Mouse (Mus musculus): ENCODE data around the gene Uqcc3. TPM values are rescaled to one million over a fixed set of nuclear protein-coding genes. Genes with fewer than 3 reads are reported as not detected.
A peak's percentile ranks its signal among the peaks of the same experiment; 100 is the strongest.
"Not testable (repeated sequence)": the region's sequence is repeated elsewhere in the genome, so short reads cannot be mapped to it uniquely, and the experiment has no call there.

Gene Uqcc3
- polyA plus RNA-seq, 1 experiment: 84.6 TPM

DNA sequence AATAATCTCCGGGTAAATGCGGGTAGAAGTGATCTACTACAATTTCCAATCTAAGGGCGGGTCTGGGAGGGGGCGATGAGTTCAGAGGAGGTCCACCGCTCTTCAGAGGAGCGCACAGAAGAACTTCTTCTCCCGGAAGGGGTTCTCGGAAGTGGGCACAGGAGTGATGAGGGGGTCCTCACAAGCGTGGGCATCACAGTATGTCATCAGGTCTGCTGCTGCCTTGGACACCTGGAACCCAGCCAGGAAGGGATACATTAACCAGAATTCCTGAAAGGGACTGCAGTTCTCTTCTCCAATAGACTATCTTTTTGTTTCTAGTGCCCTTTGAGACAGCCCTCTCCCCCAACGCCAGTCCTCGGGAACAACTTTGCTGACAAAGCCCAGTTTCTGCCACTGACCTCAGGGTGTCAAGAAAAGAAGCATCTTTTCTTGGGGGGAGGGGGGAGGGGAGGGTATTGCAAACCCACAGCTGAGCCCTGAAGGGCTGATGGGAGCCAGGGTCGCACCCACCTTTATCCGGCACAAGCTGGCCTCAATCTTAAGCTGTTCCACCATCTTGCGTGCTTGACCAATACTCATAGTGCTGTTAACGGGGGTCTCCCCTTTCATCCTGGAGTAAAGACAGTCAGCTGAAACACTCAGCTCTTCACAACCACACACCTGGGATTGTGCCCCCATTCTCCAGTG, 42.5 kb downstream of the Uqcc3 start:
- TF ChIP-seq FLI1 (IDR thresholded peaks at IDR 0.05; ENCODE audit: low read length): no peak
- no peak for TF ChIP-seq GATA1 (IDR thresholded peaks at IDR 0.05; ENCODE audit: borderline replicate concordance, low read length)
- peak overlapping the region; percentile 93 for H3K4me3 ChIP-seq (replicated peaks)
- no peaks in the 10 kb centered on the region for H3K27me3 ChIP-seq (replicated peaks)
- no peaks in the 10 kb centered on the region for H3K9me3 ChIP-seq
- peaks cover 58% of the 10 kb centered on the region for H3K4me1 ChIP-seq
- H3K36me3 ChIP-seq (replicated peaks; ENCODE audit: low read length): peaks cover 59% of the 10 kb centered on the region

GRCm38 (mm10) chr19:8837251-8837791, 43.4 kb downstream of the Uqcc3 start, which contains the start of gene Bscl2:
Gene Bscl2 (plus strand): TSS chr19:8837467.
- TF ChIP-seq GATA1 (IDR thresholded peaks at IDR 0.05; ENCODE audit: borderline replicate concordance, low read length): no peak
- peaks cover 60% of the 10 kb centered on the region for H3K36me3 ChIP-seq (replicated peaks; ENCODE audit: low read length)
- H3K4me1 ChIP-seq: peaks cover 58% of the 10 kb centered on the region
- H3K9me3 ChIP-seq: no peaks in the 10 kb centered on the region
- H3K27me3 ChIP-seq (replicated peaks): no peaks in the 10 kb centered on the region
- peak within 1 kb of the TSS; percentile 93 for H3K4me3 ChIP-seq (replicated peaks)

DNA sequence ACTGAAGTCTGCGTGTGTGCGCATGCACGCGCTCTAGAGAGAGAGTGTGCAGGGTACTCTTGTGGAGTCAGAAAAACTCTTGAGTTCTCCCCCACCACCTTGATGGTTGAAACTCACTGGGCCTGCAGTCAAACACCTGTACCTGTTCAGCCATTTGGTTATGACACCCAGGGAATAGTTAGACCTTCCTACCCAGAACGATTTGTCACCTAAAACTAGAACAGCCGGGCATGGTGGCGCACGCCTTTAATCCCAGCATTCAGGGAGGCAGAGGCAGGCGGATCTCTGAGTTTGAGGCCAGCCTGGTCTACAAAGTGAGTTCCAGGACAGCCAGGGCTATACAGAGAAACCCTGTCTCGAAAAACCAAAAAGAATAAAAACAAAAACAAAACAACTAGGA, 44.4 kb downstream of the Uqcc3 start:
- H3K4me3 ChIP-seq (replicated peaks); H3K27me3 ChIP-seq (replicated peaks); H3K9me3 ChIP-seq: not testable (repeated sequence)
- peaks cover 61% of the 10 kb centered on the region for H3K36me3 ChIP-seq (replicated peaks; ENCODE audit: low read length)
- peaks cover 48% of the 10 kb centered on the region for H3K4me1 ChIP-seq

DNA sequence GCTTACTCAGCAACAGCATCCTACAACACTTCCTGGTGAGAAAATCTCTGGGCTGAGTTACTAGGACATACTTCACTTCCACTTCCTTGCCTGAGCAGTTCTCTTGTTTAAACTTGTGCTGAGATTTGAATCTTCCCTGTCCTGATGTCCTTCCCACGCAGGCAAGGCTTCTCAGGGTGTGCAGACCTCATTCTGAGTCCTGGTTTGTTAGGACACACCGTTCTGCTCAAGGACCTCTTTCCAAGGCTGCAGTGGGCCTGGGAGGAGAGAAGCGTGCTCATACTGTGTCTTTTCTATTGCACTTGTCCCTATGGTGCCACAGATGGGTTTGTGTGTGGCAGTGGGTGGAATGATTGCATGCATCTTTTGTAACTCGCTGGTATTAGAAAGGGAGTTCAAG, 47.8 kb downstream of the Uqcc3 start:
- no peak for TF ChIP-seq GATA1 (IDR thresholded peaks at IDR 0.05; ENCODE audit: borderline replicate concordance, low read length)
- TF ChIP-seq FLI1 (IDR thresholded peaks at IDR 0.05; ENCODE audit: low read length): no peak

DNA sequence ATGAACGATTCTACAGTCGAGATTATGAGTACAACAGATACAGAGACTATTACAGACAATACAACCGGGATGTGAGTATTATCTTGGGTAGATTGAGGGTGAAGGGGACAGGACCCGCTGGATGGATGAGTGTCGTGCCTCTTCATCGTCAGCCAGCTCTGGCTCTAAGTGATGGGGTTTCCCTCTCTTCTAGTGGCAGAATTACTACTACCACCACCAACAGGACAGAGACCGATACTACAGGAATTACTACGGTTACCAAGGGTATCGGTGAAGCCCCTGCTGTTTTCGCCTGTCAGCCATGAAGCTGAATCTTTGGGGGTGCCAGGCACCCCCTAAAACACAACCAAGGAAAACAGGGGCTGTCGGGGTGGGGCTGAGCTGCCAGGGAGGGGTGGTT, 49.5 kb downstream of the Uqcc3 start:
- Histone ChIP-seq H3K9me3 (no peaks in the 10 kb centered on the region), H3K36me3 (replicated peaks; ENCODE audit: low read length) (peaks cover 99% of the 10 kb centered on the region), H3K27me3 (replicated peaks) (no peaks in the 10 kb centered on the region), H3K4me3 (replicated peaks) (no peak overlapping the region), H3K4me1 (peaks cover 20% of the 10 kb centered on the region)
- TF ChIP-seq GATA1 (IDR thresholded peaks at IDR 0.05; ENCODE audit: borderline replicate concordance, low read length): no peak

More for the DNA sequence above, 47.8 kb downstream of the Uqcc3 start:
- Histone ChIP-seq H3K4me1 (peaks cover 28% of the 10 kb centered on the region), H3K27me3 (replicated peaks) (no peaks in the 10 kb centered on the region), H3K9me3 (no peaks in the 10 kb centered on the region), H3K36me3 (replicated peaks; ENCODE audit: low read length) (peaks cover 83% of the 10 kb centered on the region), H3K4me3 (replicated peaks) (peak overlapping the region; percentile 28)

DNA sequence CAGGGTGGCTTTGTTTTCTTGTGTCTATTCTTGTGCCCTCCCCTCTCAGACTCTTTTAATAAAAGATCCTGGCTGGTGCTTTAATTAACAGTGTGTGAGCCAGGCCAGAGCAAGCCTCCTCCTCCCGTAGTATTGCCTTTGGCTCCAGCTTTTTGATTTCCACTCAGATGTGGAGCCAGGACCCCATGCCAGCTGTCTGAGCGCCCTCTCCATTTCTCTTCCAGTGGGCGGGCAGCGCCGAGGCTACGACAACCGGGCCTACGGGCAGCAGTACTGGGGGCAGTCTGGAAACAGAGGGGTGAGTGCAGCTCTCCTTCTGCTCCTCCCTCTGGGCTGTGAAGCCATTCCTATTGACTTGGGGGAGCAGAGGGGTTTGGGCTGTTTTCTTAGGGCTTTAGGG, 50.1 kb downstream of the Uqcc3 start:
- peaks cover 20% of the 10 kb centered on the region for H3K4me1 ChIP-seq
- H3K9me3 ChIP-seq: no peaks in the 10 kb centered on the region
- peaks cover 99% of the 10 kb centered on the region for H3K36me3 ChIP-seq (replicated peaks; ENCODE audit: low read length)
- TF ChIP-seq GATA1 (IDR thresholded peaks at IDR 0.05; ENCODE audit: borderline replicate concordance, low read length) (no peak), FLI1 (IDR thresholded peaks at IDR 0.05; ENCODE audit: low read length) (no peak)
- no peak overlapping the region for H3K4me3 ChIP-seq (replicated peaks)
- H3K27me3 ChIP-seq (replicated peaks): no peaks in the 10 kb centered on the region

Other genes starting within 250 kb of the Uqcc3 start
- 0.02 TPM in 1 of 2 replicates, not detected in the other for gene Chrm1, start 217.1 kb downstream of the Uqcc3 start, polyA plus RNA-seq (2012; ENCODE audit: insufficient read depth, low replicate concordance)
- gene Slc3a2, start 157.6 kb downstream of the Uqcc3 start, polyA plus RNA-seq (2012; ENCODE audit: insufficient read depth, low replicate concordance): 139 and 161 TPM in 2 replicates
- gene Wdr74, start 145.1 kb downstream of the Uqcc3 start, polyA plus RNA-seq (2012; ENCODE audit: insufficient read depth, low replicate concordance): 3.7 and 16.5 TPM in 2 replicates
- 0.86 TPM in 1 of 2 replicates, not detected in the other for gene 1700092M07Rik, start 140.2 kb downstream of the Uqcc3 start, polyA plus RNA-seq (2012; ENCODE audit: insufficient read depth, low replicate concordance)
- gene Stx5a, start 139.5 kb downstream of the Uqcc3 start, polyA plus RNA-seq (2012; ENCODE audit: insufficient read depth, low replicate concordance): 18.8 and 39.1 TPM in 2 replicates
- 10.6 and 13.3 TPM in 2 replicates for gene Nxf1, start 123.8 kb downstream of the Uqcc3 start, polyA plus RNA-seq (2012; ENCODE audit: insufficient read depth, low replicate concordance)
- gene Tmem223, start 109.9 kb downstream of the Uqcc3 start, polyA plus RNA-seq (2012; ENCODE audit: insufficient read depth, low replicate concordance): 53.5 and 407 TPM in 2 replicates
- 154 and 203 TPM in 2 replicates for gene Tmem179b, start 106.5 kb downstream of the Uqcc3 start, polyA plus RNA-seq (2012; ENCODE audit: insufficient read depth, low replicate concordance)
- gene Taf6l, start 94.5 kb downstream of the Uqcc3 start, polyA plus RNA-seq (2012; ENCODE audit: insufficient read depth, low replicate concordance): 33.7 and 61.6 TPM in 2 replicates
- 6.3 TPM in 1 of 2 replicates, not detected in the other for gene Polr2g, start 82.3 kb downstream of the Uqcc3 start, polyA plus RNA-seq (2012; ENCODE audit: insufficient read depth, low replicate concordance)
- 1.3 and 5.9 TPM in 2 replicates for gene Zbtb3, start 78.4 kb downstream of the Uqcc3 start, polyA plus RNA-seq (2012; ENCODE audit: insufficient read depth, low replicate concordance)
- 0.51 TPM in 1 of 2 replicates, not detected in the other for gene Ttc9c, start 61.6 kb downstream of the Uqcc3 start, polyA plus RNA-seq (2012; ENCODE audit: insufficient read depth, low replicate concordance)
- gene Hnrnpul2, start 60.9 kb downstream of the Uqcc3 start, polyA plus RNA-seq (2012; ENCODE audit: insufficient read depth, low replicate concordance): 13.5 and 54.1 TPM in 2 replicates
- gene AC129217.1, start 51.1 kb downstream of the Uqcc3 start, polyA plus RNA-seq (2012; ENCODE audit: insufficient read depth, low replicate concordance): 44.9 and 148 TPM in 2 replicates
- 124 and 182 TPM in 2 replicates for gene Bscl2, start 43.5 kb downstream of the Uqcc3 start, polyA plus RNA-seq (2012; ENCODE audit: insufficient read depth, low replicate concordance)
- gene Gng3, start 41.7 kb downstream of the Uqcc3 start, polyA plus RNA-seq (2012; ENCODE audit: insufficient read depth, low replicate concordance): not detected in 2 replicates
- gene Lrrn4cl, start 30.2 kb downstream of the Uqcc3 start, polyA plus RNA-seq (2012; ENCODE audit: insufficient read depth, low replicate concordance): 0.23 TPM in 1 of 2 replicates, not detected in the other
- 125 and 325 TPM in 2 replicates for gene Ubxn1, start 9.4 kb downstream of the Uqcc3 start, polyA plus RNA-seq (2012; ENCODE audit: insufficient read depth, low replicate concordance)
- 1.5 TPM in 1 of 2 replicates, not detected in the other for gene Lbhd1, start 2.8 kb upstream of the Uqcc3 start, polyA plus RNA-seq (2012; ENCODE audit: insufficient read depth, low replicate concordance)
- gene Gm49403, start 3.0 kb upstream of the Uqcc3 start, polyA plus RNA-seq (2012; ENCODE audit: insufficient read depth, low replicate concordance): not detected in 2 replicates
- 10.2 and 72.7 TPM in 2 replicates for gene 1810009A15Rik, start 7.9 kb upstream of the Uqcc3 start, polyA plus RNA-seq (2012; ENCODE audit: insufficient read depth, low replicate concordance)
- 12.5 TPM in 1 of 2 replicates, not detected in the other for gene Gm49416, start 8.0 kb upstream of the Uqcc3 start, polyA plus RNA-seq (2012; ENCODE audit: insufficient read depth, low replicate concordance)
- 22.4 and 29.0 TPM in 2 replicates for gene Ints5, start 12.1 kb upstream of the Uqcc3 start, polyA plus RNA-seq (2012; ENCODE audit: insufficient read depth, low replicate concordance)
- 4.0 and 25.1 TPM in 2 replicates for gene Ganab, start 17.1 kb upstream of the Uqcc3 start, polyA plus RNA-seq (2012; ENCODE audit: insufficient read depth, low replicate concordance)
- gene B3gat3, start 39.5 kb upstream of the Uqcc3 start, polyA plus RNA-seq (2012; ENCODE audit: insufficient read depth, low replicate concordance): 135 and 141 TPM in 2 replicates
- 4.2 and 8.2 TPM in 2 replicates for gene Rom1, start 48.4 kb upstream of the Uqcc3 start, polyA plus RNA-seq (2012; ENCODE audit: insufficient read depth, low replicate concordance)
- 31.6 and 32.2 TPM in 2 replicates for gene Eml3, start 48.6 kb upstream of the Uqcc3 start, polyA plus RNA-seq (2012; ENCODE audit: insufficient read depth, low replicate concordance)
- 5.1 and 27.3 TPM in 2 replicates for gene Mta2, start 61.0 kb upstream of the Uqcc3 start, polyA plus RNA-seq (2012; ENCODE audit: insufficient read depth, low replicate concordance)
- gene Tut1, start 72.9 kb upstream of the Uqcc3 start, polyA plus RNA-seq (2012; ENCODE audit: insufficient read depth, low replicate concordance): 25.5 and 37.3 TPM in 2 replicates
- gene Eef1g, start 86.1 kb upstream of the Uqcc3 start, polyA plus RNA-seq (2012; ENCODE audit: insufficient read depth, low replicate concordance): 36.7 and 78.5 TPM in 2 replicates
- 4.6 and 28.7 TPM in 2 replicates for gene Ahnak, start 108.4 kb upstream of the Uqcc3 start, polyA plus RNA-seq (2012; ENCODE audit: insufficient read depth, low replicate concordance)
- gene Scgb1a1, start 207.0 kb upstream of the Uqcc3 start, polyA plus RNA-seq (2012; ENCODE audit: insufficient read depth, low replicate concordance): not detected in 2 replicates